Comparison of ENCODE assay signal across 18 mouse cellular contexts in the genomic region with DNA sequence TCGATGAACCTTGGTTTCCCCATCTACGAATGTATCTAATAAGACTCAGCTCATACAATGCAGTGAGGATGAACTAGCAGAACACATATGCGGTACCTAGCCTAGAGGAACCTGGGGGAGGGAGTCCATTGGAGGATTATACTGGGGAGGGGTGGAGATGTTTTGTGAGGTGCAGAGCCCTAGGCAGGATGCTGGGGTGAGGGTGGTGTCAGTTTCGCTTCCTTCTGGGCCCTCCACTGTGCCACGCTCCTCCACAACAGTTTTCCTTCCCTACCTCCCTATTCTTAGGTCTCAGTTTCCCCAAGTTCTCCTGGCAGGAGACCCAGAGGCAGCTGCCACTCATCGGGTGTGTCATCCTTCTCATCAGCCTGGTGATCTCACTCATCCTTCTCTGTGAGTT. TPM values are rescaled to one million over a fixed set of nuclear protein-coding genes. Genes with fewer than 3 reads are reported as not detected.
"Had no signal": no experiment of that assay in that cellular context is flagged by ENCODE, and none has a peak within 500 bp of the region (broad histone marks: within the 10 kb centered on the region; RNA-seq: fewer than 3 reads in every experiment).

No protein-coding gene starts in this region.

- H3K9me3 ChIP-seq: limb, embryonic 15.5 days; liver, embryonic 12.5 days; midbrain, embryonic 13.5 days; neural tube, embryonic 12.5 days had no signal

- H3K4me3 ChIP-seq: left cerebral cortex, adult 2 months; limb, embryonic 15.5 days; liver, embryonic 12.5 days; midbrain, embryonic 13.5 days; myocyte; neural tube, embryonic 12.5 days had no signal

- H3K9ac ChIP-seq: limb, embryonic 15.5 days; liver, embryonic 12.5 days; lung, embryonic 14.5 days; midbrain, embryonic 13.5 days; neural tube, embryonic 12.5 days had no signal

- H3K36me3 ChIP-seq: limb, embryonic 15.5 days; liver, embryonic 12.5 days; midbrain, embryonic 13.5 days; neural tube, embryonic 12.5 days had no signal

- H3K27ac ChIP-seq: left cerebral cortex, adult 2 months; limb, embryonic 15.5 days; liver, embryonic 12.5 days; macrophage; midbrain, embryonic 13.5 days; neural tube, embryonic 12.5 days had no signal

- H3K27me3 ChIP-seq: limb, embryonic 15.5 days; midbrain, embryonic 13.5 days; neural tube, embryonic 12.5 days had no signal

- DNase-seq: kidney, adult 8-10 months; kidney, postnatal 25 days; lung, embryonic 14.5 days; lung, postnatal 10 days; retina, postnatal 1 day; right cerebral cortex, postnatal 4 days; thymus, postnatal 4 days had no signal

- ATAC-seq: liver, embryonic 12.5 days; midbrain, embryonic 13.5 days had no signal

- H3K4me1 ChIP-seq: limb, embryonic 15.5 days; liver, embryonic 12.5 days; midbrain, embryonic 13.5 days; neural tube, embryonic 12.5 days had no signal

RNA-seq across cellular contexts. Expression of gene Tmprss13, which starts 10.7 kb away (rescaled TPM):
- total RNA-seq: layer of hippocampus, postnatal 25 days; left cerebral cortex, adult 2 months; left cerebral cortex, postnatal 14 days had no signal
- polyA plus RNA-seq: liver, embryonic 12.5 days; liver, embryonic 16.5 days; macrophage; midbrain, embryonic 13.5 days; midbrain, postnatal 0 days; myocyte had no signal

RNA-seq across cellular contexts. Expression of gene Fxyd6, which starts 40.4 kb away (rescaled TPM):
- polyA plus RNA-seq: macrophage had no signal
